Mouse (Mus musculus) cerebellum, adult 2 months (tissue): ENCODE measurements around the gene Zfp771.
A peak's percentile ranks its signal among the peaks of the same experiment; 100 is the strongest.

Source experiments
- CTCF ChIP-seq: fragments of 200-500 bp; IDR thresholded peaks from 2 replicates; pipeline ENCODE4 v1.5.1; 2011; ENCODE audit warnings: low read depth, mild to moderate bottlenecking, control low read depth, low read length, moderate library complexity, borderline replicate concordance; ENCODE audit not compliant: insufficient read depth
- POLR2A ChIP-seq: fragments of 200-500 bp; IDR thresholded peaks from 2 replicates; pipeline ENCODE4 v1.6.1; 2011; ENCODE audit warnings: low read length, control low read depth, borderline replicate concordance; ENCODE audit not compliant: insufficient read depth

- TF ChIP-seq POLR2A (no peak), CTCF (peak; percentile 91)
Measured at GRCm38 (mm10) chr7:127228615-127229303, 15.3 kb upstream of the Zfp771 start.
